Mouse (Mus musculus) adipocyte (in vitro differentiated cells): Measurements from ENCODE around the gene Smim26.

ENCODE experiments used
- DNase-seq: peaks from one replicate; pipeline ENCODE4 v3.0.0-alpha.2; 2016; ENCODE audit warnings: low spot score

The Smim26 gene

GRCm38 (mm10) chr2:144635644-144636320 is 41.9 kb downstream of the Smim26 start:
- DNase-seq, result peak; percentile 66

GRCm38 (mm10) chr2:144637204-144637603 is 43.4 kb downstream of the Smim26 start:
- DNase-seq, result no peak

DNA sequence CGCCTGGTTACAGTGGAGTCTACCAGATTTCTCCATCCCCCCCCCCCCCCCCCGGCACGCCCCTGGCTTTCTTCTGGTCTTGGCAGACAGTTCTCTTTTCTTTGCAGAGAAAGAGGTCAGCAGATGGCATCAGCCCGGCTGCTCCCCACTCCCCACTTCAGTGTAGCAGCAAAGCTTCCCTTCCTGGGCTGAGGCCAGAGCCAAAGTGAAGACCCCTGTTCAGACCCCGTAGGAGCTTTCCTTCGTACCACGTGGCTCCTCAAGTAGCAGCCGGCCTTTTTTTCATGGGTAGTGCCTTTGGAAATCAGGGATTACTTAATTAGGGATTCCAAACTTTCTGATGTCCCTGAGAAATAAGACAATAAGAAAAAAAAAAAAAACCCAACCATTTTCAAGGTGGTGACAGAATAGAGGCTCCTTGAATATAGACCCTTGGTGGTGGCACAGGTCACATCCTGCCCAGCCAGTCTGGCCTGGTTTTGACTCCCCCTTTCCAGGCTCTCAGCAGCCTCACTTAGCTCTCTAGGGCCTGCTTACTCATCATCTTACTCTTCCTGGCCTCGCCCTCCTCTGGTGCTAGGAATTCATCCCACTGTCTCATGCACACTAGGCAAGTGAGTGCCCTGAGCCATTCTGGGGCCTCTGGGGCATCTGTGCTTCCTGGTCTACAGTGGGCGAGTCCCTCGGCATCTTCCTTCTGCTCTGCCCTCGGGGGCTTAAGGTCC is 44.0 kb downstream of the Smim26 start:
- DNase-seq, result no peak

DNA sequence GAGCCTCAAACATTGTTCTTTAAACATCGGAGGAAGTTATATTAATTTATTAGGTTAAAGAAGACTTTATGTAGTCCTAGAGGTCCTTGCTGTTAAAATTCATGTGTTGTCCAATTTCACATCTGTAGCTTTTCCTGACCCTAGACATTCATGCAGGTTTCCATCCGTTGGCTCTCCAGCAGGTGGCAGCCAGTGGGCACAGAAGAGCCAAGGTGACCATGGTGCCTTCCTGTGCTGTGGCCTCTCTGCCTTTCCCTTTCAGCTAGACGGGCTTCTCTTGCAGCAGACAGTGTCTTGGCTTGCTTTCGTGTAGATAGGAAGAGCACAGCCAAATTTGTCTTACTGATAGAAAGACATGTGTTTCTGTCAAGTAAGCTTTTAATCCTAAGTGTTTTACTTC is 44.9 kb downstream of the Smim26 start:
- DNase-seq, result peak; percentile 39

DNA sequence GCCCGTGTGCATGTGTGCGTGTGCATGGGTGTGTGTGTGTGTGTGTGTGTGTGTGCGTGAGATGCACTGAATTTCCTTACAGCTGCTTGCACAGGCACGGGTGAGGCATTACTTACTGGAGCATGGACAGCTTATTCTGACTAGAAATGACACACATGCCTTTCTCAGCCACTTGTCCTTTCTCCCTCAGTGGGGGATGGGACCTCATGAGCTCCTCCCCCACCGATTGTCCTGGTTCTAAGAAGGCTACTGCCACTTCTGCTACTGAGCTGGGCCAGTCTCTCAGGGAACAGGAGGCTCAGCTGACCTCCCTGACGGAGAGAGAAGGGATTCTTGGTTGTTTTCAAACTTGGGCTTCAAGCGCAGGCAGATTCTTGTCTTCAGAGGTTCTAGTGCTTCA is 46.2 kb downstream of the Smim26 start:
- DNase-seq, result no peak

GRCm38 (mm10) chr2:144641991-144642390 is 48.1 kb downstream of the Smim26 start:
- DNase-seq, result peak; percentile 42
